Mouse (Mus musculus): ENCODE results near the gene Pabpc4. TPM values are rescaled to one million over a fixed set of nuclear protein-coding genes. Genes with fewer than 3 reads are reported as not detected.
"Not testable (repeated sequence)": the region's sequence is repeated elsewhere in the genome, so short reads cannot be mapped to it uniquely, and the experiment has no call there.

The Pabpc4 gene
- polyA plus RNA-seq, 1 experiment from 2014 or later: 35.5 TPM

- H3K36me3 ChIP-seq (replicated peaks): no peaks in the 10 kb centered on the region
- 54% methylated on average over 8 of the region's 8 CpGs for WGBS
- H3K9me3 ChIP-seq: no peaks in the 10 kb centered on the region
- H3K27me3 ChIP-seq: no peaks in the 10 kb centered on the region
- no peak overlapping the region for H3K4me3 ChIP-seq (replicated peaks)
- peaks cover 3% of the 10 kb centered on the region; the same call in 1 of the 2 replicates for H3K4me1 ChIP-seq
- ATAC-seq (ENCODE audit: low FRiP score): no peak
- H3K27ac ChIP-seq: no peak overlapping the region
- H3K9ac ChIP-seq: no peak overlapping the region
- no peak overlapping the region for H3K4me2 ChIP-seq
Observed at GRCm38 (mm10) chr4:123260071-123260746, 1.9 kb upstream of the Pabpc4 start.

DNA sequence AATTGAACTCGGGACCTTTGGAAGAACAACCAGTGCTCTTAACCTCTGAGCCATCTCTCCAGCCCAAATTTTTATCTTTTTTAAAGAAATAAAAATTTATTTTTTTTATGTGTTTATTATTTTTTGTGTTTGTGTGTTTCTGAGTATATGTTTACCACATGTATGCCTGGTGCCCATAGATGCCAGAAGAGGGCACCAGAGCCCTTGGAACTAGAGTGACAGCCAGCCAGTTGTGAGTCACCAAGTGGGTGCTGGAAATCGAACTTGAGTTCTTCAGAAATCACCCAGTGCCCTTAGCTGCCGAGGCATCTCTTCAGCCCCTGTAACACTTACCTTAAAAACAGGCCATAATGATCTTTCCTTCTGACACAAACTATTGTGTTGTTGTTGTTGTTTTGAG is 8.9 kb downstream of the Pabpc4 start:
- Histone ChIP-seq H3K4me3 (replicated peaks) (no peak overlapping the region), H3K27me3 (no peaks in the 10 kb centered on the region), H3K27ac (no peak overlapping the region), H3K9ac (no peak overlapping the region), H3K4me1 (no peaks in the 10 kb centered on the region), H3K9me3 (no peaks in the 10 kb centered on the region), H3K36me3 (replicated peaks) (no peaks in the 10 kb centered on the region), H3K4me2 (no peak overlapping the region)
- ATAC-seq (ENCODE audit: low FRiP score): no peak
- WGBS: 95% methylated on average over 3 of the region's 3 CpGs

- Histone ChIP-seq H3K27ac (no peak overlapping the region), H3K9me3 (no peaks in the 10 kb centered on the region), H3K36me3 (replicated peaks) (no peaks in the 10 kb centered on the region), H3K4me3 (replicated peaks) (no peak overlapping the region), H3K9ac (no peak overlapping the region), H3K4me1 (peaks cover 15% of the 10 kb centered on the region), H3K27me3 (no peaks in the 10 kb centered on the region), H3K4me2 (no peak overlapping the region)
- no peak for ATAC-seq (ENCODE audit: low FRiP score)
- 72% methylated on average over 3 of the region's 3 CpGs for WGBS
Observed at GRCm38 (mm10) chr4:123280117-123280516, 18.0 kb downstream of the Pabpc4 start.

GRCm38 (mm10) chr4:123282500-123282899 is 20.3 kb downstream of the Pabpc4 start:
- Histone ChIP-seq H3K9me3 (no peaks in the 10 kb centered on the region), H3K9ac (peak overlapping the region; percentile 53; the same call in 1 of the 2 replicates), H3K27ac (peak overlapping the region; percentile 61; the same call in 1 of the 2 replicates), H3K36me3 (replicated peaks) (peaks cover 12% of the 10 kb centered on the region), H3K4me3 (replicated peaks) (peak overlapping the region; percentile 54), H3K4me1 (peaks cover 25% of the 10 kb centered on the region), H3K4me2 (peak overlapping the region; percentile 69), H3K27me3 (no peaks in the 10 kb centered on the region)
- WGBS: 1% methylated on average over 25 of the region's 25 CpGs
- peak; percentile 94 for ATAC-seq (ENCODE audit: low FRiP score)

DNA sequence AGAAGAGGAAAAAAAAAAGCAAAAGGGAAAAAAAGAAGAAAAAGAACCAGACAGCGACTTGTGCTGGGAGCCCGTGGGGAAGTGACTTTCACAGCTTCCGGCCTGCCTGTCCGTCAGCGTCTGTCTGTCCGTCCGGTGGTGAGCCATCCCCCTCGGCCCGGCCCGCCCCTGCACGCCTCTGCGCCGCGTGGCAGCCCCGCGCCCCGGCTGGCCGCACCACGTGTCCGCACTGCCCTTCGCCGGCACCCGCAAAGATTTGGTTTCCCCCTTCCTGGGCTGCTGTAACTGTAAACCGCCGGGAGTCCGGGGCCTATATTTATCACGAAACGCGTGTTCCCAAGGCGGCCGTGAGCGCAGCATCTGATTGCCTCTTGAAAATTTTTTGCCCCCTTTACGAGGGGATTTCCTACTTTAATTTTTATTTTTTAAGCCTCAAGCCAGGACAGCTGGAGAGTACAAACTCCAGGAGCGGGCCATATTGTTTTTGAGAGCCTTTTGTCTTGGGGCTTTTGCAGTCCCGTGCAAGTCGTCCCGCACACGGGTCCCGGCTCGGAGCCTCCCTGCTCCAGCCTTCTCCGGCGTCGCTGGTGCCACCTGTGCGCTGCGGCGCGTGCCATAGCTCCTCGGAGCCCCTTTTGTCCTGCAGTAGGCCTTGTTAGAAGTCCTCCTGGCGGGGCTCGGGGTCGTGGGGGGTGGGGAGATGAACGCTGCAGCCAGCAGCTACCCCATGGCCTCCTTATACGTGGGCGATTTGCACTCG is 20.9 kb downstream of the Pabpc4 start:
- H3K27me3 ChIP-seq, H3K9me3 ChIP-seq, H3K27ac ChIP-seq: not testable (repeated sequence)
- peaks cover 25% of the 10 kb centered on the region for H3K4me1 ChIP-seq
- peak overlapping the region; percentile 54 for H3K4me3 ChIP-seq (replicated peaks)
- H3K4me2 ChIP-seq: peak overlapping the region; percentile 69
- H3K36me3 ChIP-seq (replicated peaks): peaks cover 18% of the 10 kb centered on the region
- WGBS: 1% methylated on average over 43 of the region's 55 CpGs
- peak; percentile 76 for ATAC-seq (ENCODE audit: low FRiP score)
- H3K9ac ChIP-seq: peak overlapping the region; percentile 57

DNA sequence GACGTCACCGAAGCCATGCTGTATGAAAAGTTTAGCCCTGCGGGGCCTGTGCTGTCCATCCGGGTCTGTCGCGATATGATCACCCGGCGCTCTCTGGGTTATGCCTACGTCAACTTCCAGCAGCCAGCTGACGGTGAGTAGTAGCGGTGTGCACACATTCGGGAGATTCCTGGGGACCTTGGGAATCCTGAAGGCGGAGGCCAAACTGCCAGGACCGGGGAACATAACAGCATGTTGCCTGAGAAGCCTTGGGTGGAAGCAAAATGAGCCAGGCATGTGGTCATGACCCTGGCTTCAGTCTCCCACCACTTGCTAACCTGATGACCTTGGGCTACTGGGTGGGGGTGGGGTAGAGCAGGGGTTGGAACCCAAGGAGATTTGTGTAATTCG is 21.5 kb downstream of the Pabpc4 start:
- peaks cover 24% of the 10 kb centered on the region for H3K36me3 ChIP-seq (replicated peaks)
- ATAC-seq (ENCODE audit: low FRiP score); H3K9me3 ChIP-seq; H3K27ac ChIP-seq; H3K27me3 ChIP-seq: not testable (repeated sequence)
- H3K4me2 ChIP-seq: peak overlapping the region; percentile 69
- H3K9ac ChIP-seq: peak overlapping the region; percentile 57
- peaks cover 25% of the 10 kb centered on the region for H3K4me1 ChIP-seq
- WGBS: under 1% methylated on average over 14 of the region's 15 CpGs
- peak overlapping the region; percentile 54 for H3K4me3 ChIP-seq (replicated peaks)

GRCm38 (mm10) chr4:123284731-123285624 is 22.8 kb downstream of the Pabpc4 start:
- H3K4me3 ChIP-seq (replicated peaks): peak overlapping the region; percentile 54
- no peaks in the 10 kb centered on the region for H3K27me3 ChIP-seq
- peaks cover 37% of the 10 kb centered on the region for H3K36me3 ChIP-seq (replicated peaks)
- H3K27ac ChIP-seq: 0 out of 2 replicates have a peak overlapping the region, but pooled peaks have one; percentile 0
- 82% methylated on average over 6 of the region's 6 CpGs for WGBS
- no peak for ATAC-seq (ENCODE audit: low FRiP score)
- H3K4me1 ChIP-seq: peaks cover 25% of the 10 kb centered on the region
- H3K9ac ChIP-seq: peak overlapping the region; percentile 57; the same call in 1 of the 2 replicates
- peak overlapping the region; percentile 69 for H3K4me2 ChIP-seq
- no peaks in the 10 kb centered on the region for H3K9me3 ChIP-seq

DNA sequence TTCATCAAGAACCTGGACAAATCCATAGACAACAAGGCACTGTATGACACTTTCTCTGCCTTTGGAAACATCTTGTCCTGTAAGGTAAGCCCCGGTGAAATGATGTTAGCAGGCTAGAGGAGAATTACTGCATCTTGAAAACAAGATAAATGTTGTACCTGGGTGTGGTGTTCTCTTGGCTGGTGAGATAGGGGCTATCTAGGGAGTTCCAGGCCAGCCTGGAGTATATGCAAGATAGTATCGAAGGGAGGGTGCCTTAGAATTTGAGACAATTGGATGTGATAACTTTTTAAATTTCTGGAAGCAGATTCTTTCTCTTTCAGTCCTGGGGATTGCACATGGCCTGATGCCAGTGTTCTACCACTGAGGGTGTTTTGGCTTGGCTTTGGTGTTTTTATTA is 24.6 kb downstream of the Pabpc4 start:
- Histone ChIP-seq H3K4me3 (replicated peaks) (no peak overlapping the region), H3K27ac (no peak overlapping the region), H3K4me1 (peaks cover 25% of the 10 kb centered on the region), H3K27me3 (no peaks in the 10 kb centered on the region), H3K9me3 (no peaks in the 10 kb centered on the region), H3K36me3 (replicated peaks) (peaks cover 52% of the 10 kb centered on the region), H3K9ac (no peak overlapping the region), H3K4me2 (no peak overlapping the region)
- ATAC-seq (ENCODE audit: low FRiP score): no peak
- 93% methylated on average over 2 of the region's 2 CpGs for WGBS

- Histone ChIP-seq H3K4me1 (peaks cover 21% of the 10 kb centered on the region), H3K9ac (no peak overlapping the region), H3K27me3 (no peaks in the 10 kb centered on the region), H3K9me3 (no peaks in the 10 kb centered on the region), H3K4me3 (replicated peaks) (no peak overlapping the region), H3K4me2 (no peak overlapping the region), H3K27ac (no peak overlapping the region), H3K36me3 (replicated peaks) (peaks cover 75% of the 10 kb centered on the region)
- no peak for ATAC-seq (ENCODE audit: low FRiP score)
- 88% methylated on average over 12 of the region's 12 CpGs for WGBS
Observed at GRCm38 (mm10) chr4:123289038-123289437, 26.9 kb downstream of the Pabpc4 start.

DNA sequence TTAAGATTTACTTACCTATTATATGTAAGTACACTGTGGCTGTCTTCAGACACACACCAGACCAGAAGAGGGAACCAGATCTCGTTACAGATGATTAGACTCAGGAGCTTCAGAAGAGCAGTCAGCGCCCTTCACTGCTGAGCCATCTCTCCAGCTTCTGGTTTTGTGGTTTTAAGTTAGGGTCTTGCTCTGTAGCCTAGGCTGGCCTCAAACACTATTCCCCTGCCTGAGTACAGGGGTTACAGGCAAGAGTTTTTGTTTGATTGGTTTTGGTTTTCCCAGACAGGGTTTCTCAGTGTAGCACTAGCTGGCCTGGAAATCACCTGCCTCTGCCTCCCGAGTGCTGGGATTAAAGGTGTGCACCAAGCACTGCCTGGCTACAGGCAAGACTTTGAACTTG is 30.2 kb downstream of the Pabpc4 start:
- H3K27ac ChIP-seq: no peak overlapping the region
- no peaks in the 10 kb centered on the region for H3K4me1 ChIP-seq
- no peak for ATAC-seq (ENCODE audit: low FRiP score)
- H3K4me2 ChIP-seq: no peak overlapping the region
- no peak overlapping the region for H3K9ac ChIP-seq
- no peak overlapping the region for H3K4me3 ChIP-seq (replicated peaks)
- peaks cover 98% of the 10 kb centered on the region for H3K36me3 ChIP-seq (replicated peaks)
- 88% methylated on average over 3 of the region's 3 CpGs for WGBS
- no peaks in the 10 kb centered on the region for H3K9me3 ChIP-seq
- H3K27me3 ChIP-seq: no peaks in the 10 kb centered on the region

GRCm38 (mm10) chr4:123292989-123293388 is 30.8 kb downstream of the Pabpc4 start:
- Histone ChIP-seq H3K9ac (no peak overlapping the region), H3K4me3 (replicated peaks) (no peak overlapping the region), H3K4me1 (no peaks in the 10 kb centered on the region), H3K27ac (no peak overlapping the region), H3K36me3 (replicated peaks) (peaks cover 97% of the 10 kb centered on the region), H3K9me3 (no peaks in the 10 kb centered on the region), H3K27me3 (no peaks in the 10 kb centered on the region), H3K4me2 (no peak overlapping the region)
- WGBS: 97% methylated on average over 7 of the region's 7 CpGs
- no peak for ATAC-seq (ENCODE audit: low FRiP score)
